Mouse (Mus musculus) liver, embryonic 12.5 days (tissue): ENCODE measurements around the gene Bysl. TPM values are rescaled to one million over a fixed set of nuclear protein-coding genes. Genes with fewer than 3 reads are reported as not detected.
"Not testable (repeated sequence)": the region's sequence is repeated elsewhere in the genome, so short reads cannot be mapped to it uniquely, and the experiment has no call there.

Source experiments
- ATAC-seq: fragments of 200-750 bp; cut with Nextera tagmentation; 2 replicates; pipeline ENCODE4 v1.8.0; 2017; ENCODE audit warnings: moderate number of reproducible peaks, mild to moderate bottlenecking, moderate library complexity
- H3K27ac ChIP-seq: fragments of 300-500 bp; sonication (generic); 2 replicates; pipeline ENCODE4 v1.5.1; 2016; ENCODE audit warnings: mild to moderate bottlenecking
- H3K27me3 ChIP-seq: fragments of 300-500 bp; sonication (generic); replicated peaks from 2 replicates; pipeline ENCODE4 v1.6.1; 2016; ENCODE audit warnings: mild to moderate bottlenecking, moderate library complexity
- H3K36me3 ChIP-seq: fragments of 300-500 bp; sonication (generic); 2 replicates; pipeline ENCODE4 v1.6.1; 2016; ENCODE audit warnings: mild to moderate bottlenecking, moderate library complexity
- H3K4me1 ChIP-seq: fragments of 300-500 bp; sonication (generic); 2 replicates; pipeline ENCODE4 v1.6.1; 2016
- H3K4me2 ChIP-seq: fragments of 300-500 bp; sonication (generic); 2 replicates; pipeline ENCODE4 v1.6.1; 2016; ENCODE audit warnings: mild to moderate bottlenecking, moderate library complexity
- H3K4me3 ChIP-seq: fragments of 300-500 bp; sonication (generic); 2 replicates; pipeline ENCODE4 v1.5.1; 2016; ENCODE audit warnings: mild to moderate bottlenecking, moderate library complexity
- H3K9ac ChIP-seq: fragments of 300-500 bp; sonication (generic); 2 replicates; pipeline ENCODE4 v1.6.1; 2016; ENCODE audit warnings: mild to moderate bottlenecking, moderate library complexity
- H3K9me3 ChIP-seq: fragments of 300-500 bp; sonication (generic); replicated peaks from 2 replicates; pipeline ENCODE4 v1.6.1; 2016; ENCODE audit warnings: mild to moderate bottlenecking, moderate library complexity
- WGBS: fragments of 180-500 bp; shearing (Covaris S2); methylation state at CpG from one replicate; pipeline ENCODE4 v1.1.7; 2016; ENCODE audit not compliant: insufficient replicate concordance; 5-methylcytosine and 5-hydroxymethylcytosine counted together
- polyA plus RNA-seq: library from polyadenylated mRNA; unstranded; fragments of >200 nt; fragmentation: Nextera tagmentation; extraction: Ambion mirVana; gene quantifications from 2 replicates; pipeline ENCODE4 v1.2.1, GENCODE M21; 2016

Bysl gene
- polyA plus RNA-seq, 1 experiment from 2014 or later: 35.2 TPM

DNA sequence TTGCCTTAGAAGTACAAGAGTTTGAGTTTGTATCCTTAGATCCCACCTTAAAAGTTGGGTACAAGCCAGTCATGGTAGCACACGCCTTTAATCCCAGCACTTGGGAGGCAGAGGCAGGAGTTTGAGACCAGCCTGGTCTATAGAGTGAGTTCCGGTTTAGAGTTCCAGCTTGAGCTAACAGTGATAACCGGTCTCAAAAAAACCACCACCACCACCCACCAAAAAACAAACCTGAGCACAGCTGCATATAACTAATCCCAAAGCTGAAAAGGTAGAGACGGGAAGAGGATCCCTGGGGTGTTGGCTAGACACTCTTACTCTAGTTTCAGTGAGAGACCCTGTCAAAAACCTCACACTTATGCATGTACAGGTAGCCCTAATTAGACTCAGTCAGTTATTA lies 5.4 kb upstream of the Bysl start:
- Histone ChIP-seq H3K4me1 (peaks cover 74% of the 10 kb centered on the region), H3K9ac (peak overlapping the region; percentile 66), H3K4me2 (peak overlapping the region; percentile 58), H3K27ac (peak overlapping the region; percentile 98), H3K36me3 (peaks cover 86% of the 10 kb centered on the region), H3K9me3 (no peaks in the 10 kb centered on the region), H3K27me3 (no peaks in the 10 kb centered on the region), H3K4me3 (no peak overlapping the region)
- 61% methylated on average over 4 of the region's 4 CpGs for WGBS
- ATAC-seq: no peak

- H3K4me1 ChIP-seq: peaks cover 74% of the 10 kb centered on the region
- 88% methylated on average over 8 of the region's 8 CpGs for WGBS
These were observed 4.8 kb upstream of the Bysl start for GRCm38 (mm10) chr17:47616119-47616518.

DNA sequence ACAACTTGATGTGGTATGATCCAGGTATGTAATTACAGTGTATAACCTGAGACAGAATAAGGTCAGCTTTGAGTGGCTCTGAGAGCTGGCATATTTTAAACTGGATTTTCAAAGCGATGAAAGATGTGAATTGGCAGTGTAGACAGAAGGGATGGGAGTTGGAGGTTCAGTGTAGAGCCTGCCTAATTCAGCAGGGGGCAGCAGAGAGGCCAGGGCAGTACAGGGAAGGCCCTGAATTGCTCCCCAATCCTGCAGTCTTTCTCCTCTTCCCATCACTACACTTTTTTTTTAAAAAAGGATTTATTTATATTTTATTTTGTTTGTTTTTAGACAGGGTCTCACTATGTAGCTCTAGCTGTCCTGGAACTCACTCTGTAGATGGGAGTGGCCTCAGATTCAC lies 2.7 kb upstream of the Bysl start:
- Histone ChIP-seq H3K27ac (no peak overlapping the region), H3K36me3 (peaks cover 65% of the 10 kb centered on the region), H3K4me2 (peak overlapping the region; percentile 90; the same call in 1 of the 2 replicates), H3K9ac (no peak overlapping the region), H3K4me1 (peaks cover 85% of the 10 kb centered on the region), H3K9me3 (no peaks in the 10 kb centered on the region), H3K4me3 (no peak overlapping the region), H3K27me3 (no peaks in the 10 kb centered on the region)
- WGBS: 86% methylated on average over 1 of the region's 1 CpGs
- ATAC-seq: no peak

More at GRCm38 (mm10) chr17:47616119-47616518, 4.8 kb upstream of the Bysl start:
- H3K9me3 ChIP-seq: no peaks in the 10 kb centered on the region
- peak overlapping the region; percentile 58 for H3K4me2 ChIP-seq
- H3K27ac ChIP-seq: peak overlapping the region; percentile 98
- H3K36me3 ChIP-seq: peaks cover 81% of the 10 kb centered on the region
- no peak overlapping the region for H3K4me3 ChIP-seq
- ATAC-seq: no peak
- no peaks in the 10 kb centered on the region for H3K27me3 ChIP-seq
- H3K9ac ChIP-seq: peak overlapping the region; percentile 66; the same call in 1 of the 2 replicates

GRCm38 (mm10) chr17:47611661-47611982 lies 330 bp upstream of the Bysl start:
- peak overlapping the region; percentile 87 for H3K9ac ChIP-seq
- ATAC-seq: no peak; the same call in 1 of the 2 replicates
- peaks cover 81% of the 10 kb centered on the region for H3K4me1 ChIP-seq
- WGBS: 2% methylated on average over 13 of the region's 13 CpGs
- peak overlapping the region; percentile 90 for H3K4me2 ChIP-seq
- H3K27ac ChIP-seq: peak overlapping the region; percentile 91
- no peaks in the 10 kb centered on the region for H3K27me3 ChIP-seq
- peaks cover 67% of the 10 kb centered on the region for H3K36me3 ChIP-seq
- no peaks in the 10 kb centered on the region for H3K9me3 ChIP-seq
- H3K4me3 ChIP-seq: peak overlapping the region; percentile 91

- Histone ChIP-seq H3K27ac (peak overlapping the region; percentile 91), H3K27me3 (no peaks in the 10 kb centered on the region)
- 69% methylated on average over 4 of the region's 4 CpGs for WGBS
These were observed 2.1 kb downstream of the Bysl start for GRCm38 (mm10) chr17:47609182-47609581.

DNA sequence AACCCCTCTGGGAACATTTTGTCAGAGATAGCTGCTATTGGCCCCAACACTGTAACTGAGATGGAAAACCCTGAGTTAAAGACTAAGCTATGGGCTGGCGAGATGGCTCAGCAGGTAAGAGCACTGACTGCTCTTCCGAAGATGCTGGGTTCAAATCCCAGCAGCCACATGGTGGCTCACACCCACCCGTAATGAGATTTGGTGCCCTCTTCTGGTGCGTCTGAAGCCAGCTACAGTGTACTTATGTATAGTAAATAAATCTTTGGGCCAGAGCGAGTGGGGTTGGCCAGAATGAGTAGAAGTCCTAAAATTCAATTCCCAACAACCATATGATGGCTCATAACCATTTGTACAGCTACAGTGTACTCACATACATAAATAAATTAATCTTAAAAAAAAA lies 5.1 kb downstream of the Bysl start:
- Histone ChIP-seq H3K4me2 (no peak overlapping the region), H3K36me3 (peaks cover 82% of the 10 kb centered on the region), H3K4me3 (no peak overlapping the region), H3K9me3 (no peaks in the 10 kb centered on the region), H3K4me1 (peaks cover 50% of the 10 kb centered on the region), H3K27ac (no peak overlapping the region), H3K27me3 (no peaks in the 10 kb centered on the region), H3K9ac (no peak overlapping the region)
- 69% methylated on average over 5 of the region's 5 CpGs for WGBS
- no peak for ATAC-seq

More at GRCm38 (mm10) chr17:47609182-47609581, 2.1 kb downstream of the Bysl start:
- H3K9ac ChIP-seq: peak overlapping the region; percentile 87; the same call in 1 of the 2 replicates
- no peak for ATAC-seq
- H3K4me1 ChIP-seq: peaks cover 58% of the 10 kb centered on the region
- peak overlapping the region; percentile 90 for H3K4me2 ChIP-seq
- peaks cover 69% of the 10 kb centered on the region for H3K36me3 ChIP-seq
- H3K9me3 ChIP-seq: no peaks in the 10 kb centered on the region
- H3K4me3 ChIP-seq: peak overlapping the region; percentile 91; the same call in 1 of the 2 replicates

DNA sequence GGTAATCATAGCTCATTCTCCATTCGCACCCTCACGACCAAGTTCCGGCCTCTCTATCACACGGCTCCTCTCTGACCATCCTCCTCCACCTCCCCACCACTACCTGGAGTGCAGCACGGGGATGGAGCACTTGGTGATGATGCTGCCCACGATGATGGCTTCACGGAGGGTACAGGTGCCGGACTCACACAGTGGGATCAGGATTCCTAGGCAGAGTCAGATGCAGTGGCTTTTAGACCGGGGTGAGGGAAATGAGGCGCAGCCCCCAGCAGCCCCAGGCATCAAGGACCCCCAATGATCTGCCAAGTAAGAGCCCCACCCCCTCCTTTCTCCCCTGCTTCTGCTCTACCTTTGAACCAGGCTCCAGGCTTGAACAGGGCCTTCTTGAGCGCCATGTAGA lies 9.0 kb downstream of the Bysl start:
- no peak overlapping the region for H3K9ac ChIP-seq
- no peaks in the 10 kb centered on the region for H3K27me3 ChIP-seq
- no peak overlapping the region for H3K4me3 ChIP-seq
- H3K27ac ChIP-seq: peak overlapping the region; percentile 99
- H3K9me3 ChIP-seq: no peaks in the 10 kb centered on the region
- 88% methylated on average over 11 of the region's 11 CpGs for WGBS
- peaks cover 61% of the 10 kb centered on the region for H3K4me1 ChIP-seq
- peaks cover 99% of the 10 kb centered on the region for H3K36me3 ChIP-seq
- ATAC-seq: no peak
- no peak overlapping the region for H3K4me2 ChIP-seq

DNA sequence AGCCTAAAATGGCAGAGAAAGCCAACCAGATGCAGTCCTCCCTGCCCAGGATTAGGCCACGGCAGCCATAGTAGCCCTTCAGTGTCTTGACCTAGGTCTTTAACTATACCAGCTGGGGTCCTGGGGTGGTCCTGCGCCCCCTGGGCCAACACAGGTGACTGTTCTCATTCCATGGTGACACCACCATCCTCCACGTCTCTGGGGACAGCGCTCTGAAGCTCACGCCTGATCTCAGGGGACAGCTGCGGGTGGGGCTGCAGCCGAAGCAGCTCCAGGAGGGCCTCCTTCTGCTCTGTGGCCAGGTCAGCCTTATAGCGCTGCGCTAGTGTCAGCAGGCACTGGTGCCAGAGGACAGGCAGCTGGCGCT lies 9.9 kb downstream of the Bysl start:
- H3K4me1 ChIP-seq: peaks cover 62% of the 10 kb centered on the region

GRCm38 (mm10) chr17:47600601-47601388 lies 10.5 kb downstream of the Bysl start:
- Histone ChIP-seq H3K4me2 (no peak overlapping the region), H3K27ac (peak overlapping the region; percentile 99), H3K36me3 (peaks cover 98% of the 10 kb centered on the region), H3K27me3 (no peaks in the 10 kb centered on the region), H3K9me3 (no peaks in the 10 kb centered on the region), H3K4me1 (peaks cover 67% of the 10 kb centered on the region), H3K9ac (no peak overlapping the region), H3K4me3 (no peak overlapping the region)
- 79% methylated on average over 13 of the region's 13 CpGs for WGBS
- ATAC-seq: no peak

More for the DNA sequence above, 9.9 kb downstream of the Bysl start:
- H3K9ac ChIP-seq: 0 out of 2 replicates have a peak overlapping the region, but pooled peaks have one; percentile 8
- no peak overlapping the region for H3K4me3 ChIP-seq
- peaks cover 99% of the 10 kb centered on the region for H3K36me3 ChIP-seq
- no peaks in the 10 kb centered on the region for H3K27me3 ChIP-seq
- H3K4me2 ChIP-seq: no peak overlapping the region
- H3K9me3 ChIP-seq: no peaks in the 10 kb centered on the region
- WGBS: 86% methylated on average over 10 of the region's 10 CpGs
- H3K27ac ChIP-seq: peak overlapping the region; percentile 99
- ATAC-seq: no peak

DNA sequence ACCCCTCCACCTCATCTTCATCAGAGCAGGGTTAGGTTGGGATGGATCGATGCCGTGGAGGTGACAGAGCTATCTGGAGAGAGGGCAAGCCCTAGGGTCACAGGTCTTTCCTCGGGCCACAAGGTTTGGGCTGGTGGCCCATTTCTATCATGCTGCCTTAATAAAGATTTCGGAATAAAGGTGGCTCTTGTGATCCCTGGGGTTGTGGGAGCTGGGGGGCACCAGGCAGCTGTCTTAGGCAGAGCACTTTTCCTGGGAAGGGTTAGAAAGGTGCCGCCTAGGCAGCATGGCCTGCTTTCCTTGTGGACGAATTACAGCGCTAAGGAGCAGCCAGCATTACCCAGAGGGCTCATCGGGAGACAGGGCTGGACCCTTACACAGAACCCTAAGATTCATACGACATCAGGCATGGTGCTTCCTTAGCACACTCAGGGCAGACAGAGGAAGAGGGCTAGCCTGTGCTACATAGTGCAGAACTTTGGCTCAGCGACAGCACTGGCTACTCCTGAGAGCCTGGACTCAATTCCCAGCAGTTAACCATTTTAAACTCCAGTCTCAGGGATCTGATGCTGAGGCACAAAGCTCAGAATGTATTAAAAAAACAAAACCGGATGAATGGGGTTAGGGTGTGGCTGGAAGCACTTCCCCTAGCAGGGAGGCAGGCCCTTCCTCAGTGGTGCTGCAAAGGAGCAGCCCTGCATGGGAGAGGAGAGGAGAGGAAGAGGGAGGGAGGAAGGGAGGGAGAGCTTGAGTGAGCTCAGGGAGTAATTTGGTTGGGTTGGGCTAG lies 11.6 kb downstream of the Bysl start:
- Histone ChIP-seq H3K27ac (peak overlapping the region; percentile 99), H3K4me3 (no peak overlapping the region), H3K4me1 (peaks cover 77% of the 10 kb centered on the region), H3K9ac (peak overlapping the region; percentile 74), H3K36me3 (peaks cover 96% of the 10 kb centered on the region), H3K4me2 (peak overlapping the region; percentile 94; the same call in 1 of the 2 replicates), H3K9me3 (no peaks in the 10 kb centered on the region), H3K27me3 (no peaks in the 10 kb centered on the region)
- 57% methylated on average over 11 of the region's 11 CpGs for WGBS
- no peak for ATAC-seq

DNA sequence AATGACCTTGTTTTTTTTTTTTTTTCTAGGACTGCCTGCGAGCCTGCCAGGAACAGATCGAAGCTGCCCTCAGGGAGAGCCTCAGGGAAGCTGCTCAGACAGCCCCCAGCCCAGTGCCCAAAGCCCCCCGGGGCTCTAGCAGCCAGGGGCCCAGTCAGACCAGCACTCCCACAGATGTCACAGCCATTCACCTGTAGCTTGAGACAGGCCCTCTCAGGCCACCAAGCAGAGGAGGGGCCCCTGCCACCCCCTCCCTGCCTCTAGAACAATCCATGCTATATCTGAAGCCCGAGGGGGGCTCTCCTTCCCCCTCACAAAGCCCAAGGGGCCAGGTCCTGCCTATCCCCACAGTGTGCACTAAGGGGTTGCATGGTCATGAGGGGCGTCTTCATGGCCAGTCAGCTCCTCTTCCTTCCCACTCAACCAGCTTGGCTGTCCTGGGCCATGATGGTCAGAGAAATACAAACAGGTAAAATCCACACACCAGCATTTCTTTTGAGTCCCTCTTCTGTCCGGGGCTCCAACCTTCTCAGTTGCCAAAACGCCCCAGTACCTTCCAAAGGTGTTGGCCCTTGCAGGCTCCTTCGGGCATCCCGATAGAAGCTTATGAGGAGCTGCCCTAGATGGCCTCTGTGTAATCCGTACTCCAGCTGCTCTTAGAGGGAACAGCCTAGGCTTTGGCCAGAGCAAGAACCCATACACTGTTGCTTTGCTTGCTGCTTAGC lies 12.6 kb downstream of the Bysl start:
- Histone ChIP-seq H3K4me2 (peak overlapping the region; percentile 94), H3K4me3 (peak overlapping the region; percentile 96), H3K4me1 (peaks cover 77% of the 10 kb centered on the region), H3K27ac (peak overlapping the region; percentile 99), H3K36me3 (peaks cover 87% of the 10 kb centered on the region), H3K9ac (peak overlapping the region; percentile 74)
- not testable (repeated sequence) for H3K9me3 ChIP-seq, ATAC-seq, H3K27me3 ChIP-seq
- 62% methylated on average over 10 of the region's 10 CpGs for WGBS
